Mouse (Mus musculus): ENCODE measurements at regions not wholly inside any gene's neighbourhood (a gene's known extent, or its start where the extent isn't known, plus 50 kb on each side); places are given as distances from the start of the nearest gene placed in this dataset.

DNA sequence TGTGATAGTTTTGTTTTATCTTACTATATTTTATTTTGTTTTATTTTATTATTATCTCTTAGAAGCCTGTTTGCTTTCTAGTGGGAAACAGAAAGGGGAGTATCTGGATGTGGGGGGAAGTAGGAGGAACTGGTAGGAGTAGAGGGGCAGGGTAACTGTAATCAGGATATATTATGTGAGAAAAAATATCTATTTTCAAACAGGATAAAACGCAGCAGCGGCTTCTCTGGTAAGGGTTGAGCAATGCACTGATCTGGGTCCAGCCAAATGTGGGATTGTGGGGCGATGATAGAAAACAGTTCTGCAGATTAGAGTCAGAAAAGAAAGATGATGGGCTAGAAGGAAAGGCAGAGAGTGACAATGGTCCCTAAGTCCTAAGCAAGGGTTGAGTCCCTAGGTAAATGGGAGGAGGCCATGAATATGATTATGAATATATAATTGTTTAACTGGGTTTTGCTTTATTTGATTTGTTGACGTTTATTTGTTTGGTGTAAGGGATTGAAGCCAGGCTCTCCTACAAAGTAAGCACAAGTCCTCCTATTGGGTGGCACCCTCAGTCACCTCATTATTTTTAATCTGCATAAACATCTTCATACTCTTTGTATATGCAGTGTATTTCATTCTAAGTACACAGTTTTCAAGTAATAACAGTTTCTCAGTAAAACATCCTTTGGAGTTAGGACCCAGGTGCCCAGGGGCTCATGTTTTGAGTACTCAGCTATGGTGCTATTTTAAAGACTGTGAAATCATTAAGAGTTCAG, 283.7 kb downstream of the Meis1 start:
- TF ChIP-seq POLR2A (IDR thresholded peaks at IDR 0.05; ENCODE audit: borderline replicate concordance, extremely low read depth, low read depth, low read length), result no peak
- no peak for TF ChIP-seq CTCF (IDR thresholded peaks at IDR 0.05; ENCODE audit: insufficient read depth, low read length)

Measured in lung, adult 2 months (tissue).